Mouse (Mus musculus) adipocyte (in vitro differentiated cells): ENCODE results near the gene Map3k20.

Source experiments
- DNase-seq: peaks from one replicate; pipeline ENCODE4 v3.0.0-alpha.2; 2016; ENCODE audit warnings: low spot score

The Map3k20 gene

GRCm38 (mm10) chr2:72285256-72285887 lies at the start of gene Map3k20:
Map3k20 (plus strand) TSS chr2:72285637.
- peak; percentile 73 for DNase-seq

GRCm38 (mm10) chr2:72238421-72238820 lies 47.0 kb upstream of the Map3k20 start:
- no peak for DNase-seq

- no peak for DNase-seq
Observed at GRCm38 (mm10) chr2:72238925-72239324, 46.5 kb upstream of the Map3k20 start.

- no peak for DNase-seq
Observed at GRCm38 (mm10) chr2:72239456-72239855, 46.0 kb upstream of the Map3k20 start.

- DNase-seq: no peak
Observed at GRCm38 (mm10) chr2:72239993-72240392, 45.4 kb upstream of the Map3k20 start.

- no peak for DNase-seq
Observed at GRCm38 (mm10) chr2:72240691-72241090, 44.7 kb upstream of the Map3k20 start.

- DNase-seq: no peak
Observed at GRCm38 (mm10) chr2:72241714-72242472, 43.5 kb upstream of the Map3k20 start.

GRCm38 (mm10) chr2:72242910-72243675 lies 42.3 kb upstream of the Map3k20 start:
- peak; percentile 25 for DNase-seq

- DNase-seq: no peak
Observed at GRCm38 (mm10) chr2:72245631-72246030, 39.8 kb upstream of the Map3k20 start.

GRCm38 (mm10) chr2:72246376-72246775 lies 39.1 kb upstream of the Map3k20 start:
- no peak for DNase-seq

GRCm38 (mm10) chr2:72247819-72248218 lies 37.6 kb upstream of the Map3k20 start:
- no peak for DNase-seq

GRCm38 (mm10) chr2:72252510-72253505 lies 32.6 kb upstream of the Map3k20 start:
- no peak for DNase-seq

- DNase-seq: no peak
Observed at GRCm38 (mm10) chr2:72253882-72254281, 31.6 kb upstream of the Map3k20 start.

GRCm38 (mm10) chr2:72254813-72255582 lies 30.4 kb upstream of the Map3k20 start:
- no peak for DNase-seq

- DNase-seq: no peak
Observed at GRCm38 (mm10) chr2:72260704-72261103, 24.7 kb upstream of the Map3k20 start.

GRCm38 (mm10) chr2:72262814-72263480 lies 22.5 kb upstream of the Map3k20 start:
- DNase-seq: no peak

- DNase-seq: no peak
Observed at GRCm38 (mm10) chr2:72267390-72267789, 18.0 kb upstream of the Map3k20 start.

- DNase-seq: peak; percentile 63
Observed at GRCm38 (mm10) chr2:72269651-72270341, 15.6 kb upstream of the Map3k20 start.

GRCm38 (mm10) chr2:72278247-72278873 lies 7.1 kb upstream of the Map3k20 start:
- no peak for DNase-seq
